Mouse (Mus musculus): Measurements from ENCODE around the gene Frs3. TPM values are rescaled to one million over a fixed set of nuclear protein-coding genes. Genes with fewer than 3 reads are reported as not detected.

Frs3 gene
- polyA plus RNA-seq, 1 experiment from 2014 or later, result 2.1 TPM

DNA sequence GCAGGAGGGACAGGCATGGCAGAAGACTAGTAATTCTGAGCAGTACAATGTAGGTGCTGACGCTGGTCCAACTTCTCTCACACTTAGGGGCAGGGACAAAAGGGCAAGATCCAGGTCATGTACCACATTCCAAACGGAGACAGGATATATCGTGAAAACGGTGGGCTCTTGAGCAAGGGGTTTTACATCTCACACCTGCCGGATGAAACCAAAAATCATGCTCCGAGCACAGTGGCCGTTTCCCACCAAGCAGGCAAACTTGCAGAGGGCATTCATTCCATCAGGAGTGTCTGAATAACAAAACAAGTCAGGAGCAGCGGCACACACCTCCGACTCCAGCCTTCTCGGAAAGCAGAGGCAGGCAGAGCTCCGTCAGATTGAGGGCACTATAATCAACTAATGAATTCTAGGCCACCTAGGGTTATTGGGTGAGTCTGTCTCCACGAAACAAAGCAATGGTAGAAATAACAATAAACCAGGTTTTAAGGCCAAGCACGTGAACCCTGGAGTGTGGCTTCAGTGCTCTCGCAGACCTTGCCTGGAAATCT is 46.8 kb downstream of the Frs3 start:
- no peak for ATAC-seq
- Histone ChIP-seq H3K4me3 (ENCODE audit: low read depth, low read length) (no peak overlapping the region), H3K4me1 (ENCODE audit: insufficient read depth) (peaks cover 19% of the 10 kb centered on the region), H3K9ac (replicated peaks) (no peak overlapping the region), H3K27me3 (ENCODE audit: insufficient read depth, low read length) (peaks cover 6% of the 10 kb centered on the region; the same call in 1 of the 2 replicates), H3K9me3 (ENCODE audit: low read length) (no peaks in the 10 kb centered on the region), H3K4me2 (ENCODE audit: low read depth, low read length) (no peak overlapping the region), H3K36me3 (replicated peaks; ENCODE audit: insufficient read depth, low read length) (no peaks in the 10 kb centered on the region), H3K27ac (ENCODE audit: low read depth) (no peak overlapping the region)
- DNase-seq, result no peak
- WGBS (ENCODE audit: insufficient replicate concordance), result 77% methylated on average over 14 of the region's 14 CpGs
- TF ChIP-seq CTCF (IDR thresholded peaks at IDR 0.05; ENCODE audit: low read depth), result no peak
- no peak for TF ChIP-seq EP300 (IDR thresholded peaks at IDR 0.05; ENCODE audit: low read depth)

DNA sequence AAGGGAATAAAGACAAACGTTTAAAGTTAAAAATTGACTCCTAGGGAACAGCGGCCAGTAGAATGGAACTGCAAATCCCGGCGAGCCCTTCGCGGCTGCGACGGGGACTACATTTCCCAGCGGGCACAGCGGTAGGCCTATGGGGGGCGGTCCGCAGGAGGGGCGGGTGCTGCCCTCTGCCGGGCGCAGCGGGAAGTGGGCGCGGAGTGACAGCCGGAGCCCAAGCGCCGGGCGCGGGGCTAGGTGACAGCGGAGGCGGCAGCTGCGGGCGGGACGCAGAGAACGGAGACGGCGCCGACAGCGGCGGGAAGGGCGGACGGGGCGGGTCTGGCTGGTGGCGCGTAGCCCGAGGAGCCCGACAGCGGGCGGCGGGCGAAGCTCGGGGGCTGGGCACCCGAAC is 48.0 kb downstream of the Frs3 start, which contains the start of gene Tfeb:
Tfeb (plus strand) TSS at position 175 of the 400 bp plus-strand sequence.
- no peaks in the 10 kb centered on the region for H3K9me3 ChIP-seq (ENCODE audit: low read length)
- ATAC-seq (peak; percentile 82), DNase-seq (peak; percentile 97)
- peak within 1 kb of the TSS; percentile 87 for H3K27ac ChIP-seq (ENCODE audit: low read depth)
- 2% methylated on average over 36 of the region's 47 CpGs for WGBS (ENCODE audit: insufficient replicate concordance)
- no peaks in the 10 kb centered on the region for H3K36me3 ChIP-seq (replicated peaks; ENCODE audit: insufficient read depth, low read length)
- peaks cover 19% of the 10 kb centered on the region for H3K4me1 ChIP-seq (ENCODE audit: insufficient read depth)
- peak within 1 kb of the TSS; percentile 92 for H3K4me2 ChIP-seq (ENCODE audit: low read depth, low read length)
- H3K4me3 ChIP-seq (ENCODE audit: low read depth, low read length), result peak within 1 kb of the TSS; percentile 77
- peak within 1 kb of the TSS; percentile 71 for H3K9ac ChIP-seq (replicated peaks)
- TF ChIP-seq EP300 (IDR thresholded peaks at IDR 0.05; ENCODE audit: low read depth) (no peak), CTCF (IDR thresholded peaks at IDR 0.05; ENCODE audit: low read depth) (peak; percentile 98)
- H3K27me3 ChIP-seq (ENCODE audit: insufficient read depth, low read length), result peaks cover 6% of the 10 kb centered on the region; the same call in 1 of the 2 replicates

DNA sequence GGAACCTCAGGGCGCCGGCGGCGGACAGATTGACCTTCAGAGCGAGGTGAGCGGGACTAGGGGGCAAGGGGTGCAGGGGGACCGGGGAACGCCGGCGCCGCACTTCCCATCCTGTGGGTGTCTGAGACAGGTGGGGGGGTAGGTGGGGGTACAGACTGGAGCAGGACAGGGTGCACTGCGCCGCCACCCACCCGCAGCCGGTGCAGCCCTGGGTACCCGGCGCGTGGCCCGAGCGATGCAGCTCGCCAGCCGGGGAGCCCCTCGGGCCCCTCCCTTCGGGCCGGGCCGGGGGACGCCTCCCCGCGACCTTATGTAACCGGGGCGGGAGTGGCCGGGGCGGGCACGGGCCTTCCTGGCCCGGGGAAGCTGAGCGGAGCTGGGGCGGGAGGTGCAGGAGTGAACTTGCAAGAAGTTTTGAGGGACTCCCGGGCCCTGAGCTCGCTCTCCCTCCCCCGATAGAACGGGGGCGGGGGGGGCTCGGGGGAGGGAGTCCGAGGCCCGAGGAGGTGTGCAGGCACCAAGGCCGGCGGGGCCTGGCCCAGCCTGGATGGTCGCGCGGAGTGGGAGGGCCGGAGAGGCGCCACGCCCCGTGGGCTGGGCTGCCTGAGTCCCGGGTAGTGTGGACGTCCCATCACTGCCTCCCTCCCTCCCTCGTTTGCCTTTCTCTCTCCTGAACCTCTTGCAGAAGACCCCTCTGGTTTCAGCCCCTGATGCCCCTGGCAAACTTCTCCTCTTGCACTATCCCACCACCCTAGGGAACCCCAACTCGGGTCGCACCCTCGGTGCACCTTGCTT is 48.6 kb downstream of the Frs3 start:
- no peaks in the 10 kb centered on the region for H3K36me3 ChIP-seq (replicated peaks; ENCODE audit: insufficient read depth, low read length)
- under 1% methylated on average over 40 of the region's 60 CpGs for WGBS (ENCODE audit: insufficient replicate concordance)

DNA sequence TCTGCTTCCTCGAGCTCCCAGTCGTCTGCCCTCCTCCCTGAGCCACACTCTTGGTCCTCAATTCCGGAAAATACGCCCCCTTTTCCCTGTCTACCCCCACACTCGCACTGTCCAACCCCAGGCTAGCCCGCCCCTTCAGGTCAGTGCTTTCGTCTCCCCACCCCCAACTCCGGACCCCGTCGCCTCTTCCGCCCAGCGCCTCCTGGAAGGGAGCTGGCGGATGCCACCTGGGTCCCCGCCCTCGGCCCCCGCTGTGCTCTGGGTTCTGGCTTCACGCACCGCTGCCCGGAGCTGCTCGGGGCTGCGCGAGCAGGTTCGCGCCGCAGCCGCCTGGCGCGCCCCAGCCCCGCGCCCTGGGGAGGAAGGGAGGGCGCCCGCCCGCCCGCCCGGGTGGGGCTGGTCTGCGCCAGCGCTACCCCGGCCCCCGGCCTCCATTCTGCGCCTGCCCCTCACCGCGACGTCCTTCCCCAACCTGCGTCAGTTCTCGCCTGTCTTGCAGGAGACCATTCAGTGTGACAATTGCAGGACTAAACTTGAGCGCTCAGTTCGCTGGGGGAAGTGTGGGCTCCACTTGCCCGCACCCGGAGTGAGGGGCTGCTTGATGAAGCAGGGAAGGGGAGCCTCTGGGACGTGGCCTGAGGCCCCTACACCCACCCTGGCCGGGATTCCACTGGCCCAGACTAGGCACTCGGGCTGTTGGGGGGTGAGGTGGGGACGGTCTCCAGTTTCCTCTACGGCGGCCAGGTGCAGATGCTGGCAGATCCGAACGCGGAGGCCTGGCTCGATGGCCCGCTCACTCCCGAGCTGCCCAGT is 49.4 kb downstream of the Frs3 start:
- Histone ChIP-seq H3K9ac (replicated peaks) (peak overlapping the region; percentile 71), H3K4me2 (ENCODE audit: low read depth, low read length) (peak overlapping the region; percentile 92), H3K27me3 (ENCODE audit: insufficient read depth, low read length) (peaks cover 6% of the 10 kb centered on the region; the same call in 1 of the 2 replicates), H3K27ac (ENCODE audit: low read depth) (peak overlapping the region; percentile 87), H3K9me3 (ENCODE audit: low read length) (no peaks in the 10 kb centered on the region), H3K4me1 (ENCODE audit: insufficient read depth) (peaks cover 23% of the 10 kb centered on the region), H3K36me3 (replicated peaks; ENCODE audit: insufficient read depth, low read length) (no peaks in the 10 kb centered on the region), H3K4me3 (ENCODE audit: low read depth, low read length) (peak overlapping the region; percentile 77)
- peak; percentile 18 for ATAC-seq
- 2% methylated on average over 55 of the region's 61 CpGs for WGBS (ENCODE audit: insufficient replicate concordance)
- TF ChIP-seq CTCF (IDR thresholded peaks at IDR 0.05; ENCODE audit: low read depth), result no peak
- TF ChIP-seq EP300 (IDR thresholded peaks at IDR 0.05; ENCODE audit: low read depth), result no peak
- DNase-seq, result peak; percentile 75

More for the DNA sequence above, 48.6 kb downstream of the Frs3 start:
- no peak for TF ChIP-seq CTCF (IDR thresholded peaks at IDR 0.05; ENCODE audit: low read depth)
- TF ChIP-seq EP300 (IDR thresholded peaks at IDR 0.05; ENCODE audit: low read depth), result no peak
- H3K27ac ChIP-seq (ENCODE audit: low read depth), result peak overlapping the region; percentile 87
- peaks cover 6% of the 10 kb centered on the region; the same call in 1 of the 2 replicates for H3K27me3 ChIP-seq (ENCODE audit: insufficient read depth, low read length)
- DNase-seq, result peak; percentile 87
- peak overlapping the region; percentile 77 for H3K4me3 ChIP-seq (ENCODE audit: low read depth, low read length)
- H3K4me1 ChIP-seq (ENCODE audit: insufficient read depth), result peaks cover 19% of the 10 kb centered on the region
- peak; percentile 72 for ATAC-seq
- H3K9ac ChIP-seq (replicated peaks), result peak overlapping the region; percentile 71
- H3K4me2 ChIP-seq (ENCODE audit: low read depth, low read length), result peak overlapping the region; percentile 92
- no peaks in the 10 kb centered on the region for H3K9me3 ChIP-seq (ENCODE audit: low read length)

DNA sequence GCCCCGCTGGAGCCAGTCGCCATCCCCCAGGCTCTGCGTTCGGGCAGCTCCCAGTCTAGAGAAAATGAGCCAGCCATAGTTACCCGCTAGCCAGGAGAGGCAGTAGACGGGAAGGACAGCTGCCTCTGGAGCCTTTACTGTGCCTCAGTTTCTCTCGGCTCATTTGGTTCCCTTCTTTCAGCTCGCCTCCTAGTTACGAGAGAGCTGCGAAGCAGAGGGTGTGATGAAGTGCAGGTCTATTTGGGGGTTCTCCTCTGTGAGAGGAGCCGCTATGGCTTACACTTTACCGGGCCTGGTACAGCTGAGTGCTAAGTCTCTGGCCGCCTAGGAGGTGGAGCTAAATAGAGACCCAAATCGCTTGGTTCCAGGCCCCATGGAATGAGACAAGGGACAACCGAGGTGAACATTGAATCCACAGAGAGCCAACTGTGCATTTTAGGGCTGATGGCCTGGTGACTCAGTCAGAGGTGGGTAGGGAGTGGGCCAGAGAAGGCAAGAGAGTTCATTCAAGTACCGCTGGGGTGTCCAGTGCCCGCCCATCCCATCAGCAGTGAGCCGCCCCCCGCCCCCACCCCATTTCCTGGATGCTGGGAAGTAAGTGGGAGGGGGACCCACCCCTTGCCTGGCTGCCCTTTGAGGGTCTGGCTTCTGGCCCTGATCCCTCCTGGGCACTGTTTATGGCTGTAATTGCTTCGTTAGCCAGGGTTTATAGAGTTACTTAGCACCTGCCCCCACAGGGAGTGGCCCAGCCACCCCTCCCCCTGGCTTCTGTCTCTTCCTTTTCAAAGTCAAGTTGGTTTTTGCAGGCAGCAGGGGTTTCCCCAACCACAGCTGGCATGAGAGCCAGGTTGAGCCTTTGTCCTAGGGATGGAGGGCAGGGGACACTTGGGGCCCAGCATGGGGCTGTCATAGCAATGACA is 50.3 kb downstream of the Frs3 start:
- no peak for ATAC-seq
- TF ChIP-seq EP300 (IDR thresholded peaks at IDR 0.05; ENCODE audit: low read depth), result no peak
- no peak for TF ChIP-seq CTCF (IDR thresholded peaks at IDR 0.05; ENCODE audit: low read depth)
- Histone ChIP-seq H3K9ac (replicated peaks) (peak overlapping the region; percentile 71), H3K27ac (ENCODE audit: low read depth) (peak overlapping the region; percentile 87), H3K4me2 (ENCODE audit: low read depth, low read length) (peak overlapping the region; percentile 92), H3K4me3 (ENCODE audit: low read depth, low read length) (peak overlapping the region; percentile 77), H3K9me3 (ENCODE audit: low read length) (no peaks in the 10 kb centered on the region), H3K36me3 (replicated peaks; ENCODE audit: insufficient read depth, low read length) (no peaks in the 10 kb centered on the region), H3K4me1 (ENCODE audit: insufficient read depth) (peaks cover 24% of the 10 kb centered on the region), H3K27me3 (ENCODE audit: insufficient read depth, low read length) (peaks cover 6% of the 10 kb centered on the region; the same call in 1 of the 2 replicates)
- no peak for DNase-seq
- 22% methylated on average over 20 of the region's 20 CpGs for WGBS (ENCODE audit: insufficient replicate concordance)
